Mouse (Mus musculus): ENCODE measurements around the gene Cox20. TPM values are rescaled to one million over a fixed set of nuclear protein-coding genes. Genes with fewer than 3 reads are reported as not detected.

Cox20 gene
- polyA plus RNA-seq, 1 experiment from 2014 or later: 88.5 TPM

DNA sequence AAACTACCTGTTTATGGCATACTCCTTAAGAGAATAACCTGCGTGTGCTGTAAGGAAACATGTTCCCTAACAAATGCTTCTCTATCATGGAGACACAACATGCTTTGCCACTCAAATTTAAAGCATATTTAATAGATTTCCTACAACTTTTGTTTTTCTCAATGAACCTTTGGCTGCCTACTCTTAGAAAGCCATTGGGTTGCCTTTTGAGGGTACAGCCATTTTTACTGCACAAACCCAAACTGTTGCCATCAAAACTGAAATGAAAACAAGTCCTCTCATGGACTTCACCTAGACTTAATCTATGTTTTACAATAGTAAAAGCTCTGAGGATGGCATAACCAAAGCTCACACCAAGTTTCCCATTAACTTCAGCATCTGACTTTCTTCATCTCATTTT is 5.6 kb downstream of the Cox20 start:
- H3K36me3 ChIP-seq: peaks cover 93% of the 10 kb centered on the region
- H3K27ac ChIP-seq: no peak overlapping the region
- 92% methylated on average over 1 of the region's 1 CpGs for WGBS
- no peak for DNase-seq (ENCODE audit: low spot score)
- H3K4me1 ChIP-seq: peaks cover 15% of the 10 kb centered on the region
- no peaks in the 10 kb centered on the region for H3K27me3 ChIP-seq (ENCODE audit: low read depth, poor library complexity, severe bottlenecking)
- H3K4me3 ChIP-seq: no peak overlapping the region
- H3K9me3 ChIP-seq (replicated peaks): no peaks in the 10 kb centered on the region

DNA sequence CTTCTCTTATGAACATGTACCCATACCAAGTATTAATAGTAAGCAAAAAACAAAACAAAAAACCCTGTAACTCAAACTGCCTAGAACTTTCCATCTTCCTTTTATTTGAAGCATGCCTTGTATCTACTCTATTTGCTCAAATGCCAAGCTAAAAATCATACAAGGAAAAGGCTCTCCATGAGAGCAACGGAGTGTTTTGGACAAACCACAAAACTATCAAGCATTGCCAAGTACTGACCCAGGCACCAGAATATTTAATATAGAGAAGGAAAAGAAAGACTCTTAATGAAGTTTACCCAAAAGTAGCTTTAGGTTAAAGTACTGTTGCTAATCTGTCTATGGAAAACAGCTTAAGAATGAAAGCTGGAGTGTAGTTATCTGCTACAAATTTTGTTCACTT is 7.4 kb downstream of the Cox20 start:
- 94% methylated on average over 1 of the region's 1 CpGs for WGBS
- Histone ChIP-seq H3K27me3 (ENCODE audit: low read depth, poor library complexity, severe bottlenecking) (no peaks in the 10 kb centered on the region), H3K9me3 (replicated peaks) (no peaks in the 10 kb centered on the region), H3K4me1 (peaks cover 1% of the 10 kb centered on the region), H3K36me3 (peaks cover 100% of the 10 kb centered on the region), H3K27ac (no peak overlapping the region), H3K4me3 (no peak overlapping the region)
- DNase-seq (ENCODE audit: low spot score): no peak

DNA sequence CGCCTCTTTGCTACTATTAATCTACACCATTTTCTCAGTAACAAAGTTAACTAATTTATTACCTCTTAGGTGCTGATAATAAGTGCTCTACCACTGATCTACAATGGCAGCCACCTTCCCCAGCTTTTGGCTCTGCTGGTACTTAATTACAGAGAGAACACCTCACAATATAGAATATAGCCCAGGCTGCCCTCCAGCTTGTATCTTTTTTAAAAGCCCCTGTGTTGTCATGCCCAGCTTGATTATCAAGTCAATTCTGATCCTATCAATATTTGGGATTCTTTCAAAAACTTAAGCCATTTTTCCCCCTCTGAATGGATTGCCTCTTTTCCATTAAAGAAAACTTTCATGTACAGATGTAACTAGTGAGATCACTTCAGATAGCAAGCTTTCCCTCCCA is 8.0 kb downstream of the Cox20 start:
- no peak overlapping the region for H3K4me3 ChIP-seq
- no peaks in the 10 kb centered on the region for H3K27me3 ChIP-seq (ENCODE audit: low read depth, poor library complexity, severe bottlenecking)
- 90% methylated on average over 1 of the region's 1 CpGs for WGBS
- no peaks in the 10 kb centered on the region for H3K9me3 ChIP-seq (replicated peaks)
- H3K36me3 ChIP-seq: peaks cover 100% of the 10 kb centered on the region
- no peaks in the 10 kb centered on the region for H3K4me1 ChIP-seq
- no peak for DNase-seq (ENCODE audit: low spot score)
- H3K27ac ChIP-seq: no peak overlapping the region

DNA sequence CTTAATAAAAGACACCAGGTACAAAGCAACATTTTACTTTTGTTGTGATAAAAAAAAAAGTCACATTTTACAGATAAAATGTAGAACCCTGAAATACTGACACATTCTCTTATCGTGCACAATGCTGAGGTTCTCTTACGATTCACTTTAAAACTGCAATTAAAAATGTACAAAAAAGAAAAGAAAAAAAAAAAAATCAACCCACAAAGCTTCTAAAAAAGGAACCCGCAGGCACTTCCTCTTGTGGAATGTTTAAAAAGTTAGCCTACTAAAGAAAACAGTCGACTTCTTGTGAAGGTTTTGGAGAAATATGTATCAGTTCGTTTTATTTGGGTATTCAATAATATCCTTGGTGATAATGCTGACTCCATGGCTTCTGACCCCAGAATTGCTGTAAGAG is 10.1 kb downstream of the Cox20 start:
- Histone ChIP-seq H3K36me3 (peaks cover 100% of the 10 kb centered on the region), H3K9me3 (replicated peaks) (no peaks in the 10 kb centered on the region), H3K4me1 (peaks cover 5% of the 10 kb centered on the region), H3K27ac (no peak overlapping the region), H3K4me3 (no peak overlapping the region), H3K27me3 (ENCODE audit: low read depth, poor library complexity, severe bottlenecking) (no peaks in the 10 kb centered on the region)
- WGBS: 90% methylated on average over 5 of the region's 5 CpGs
- no peak for DNase-seq (ENCODE audit: low spot score)

DNA sequence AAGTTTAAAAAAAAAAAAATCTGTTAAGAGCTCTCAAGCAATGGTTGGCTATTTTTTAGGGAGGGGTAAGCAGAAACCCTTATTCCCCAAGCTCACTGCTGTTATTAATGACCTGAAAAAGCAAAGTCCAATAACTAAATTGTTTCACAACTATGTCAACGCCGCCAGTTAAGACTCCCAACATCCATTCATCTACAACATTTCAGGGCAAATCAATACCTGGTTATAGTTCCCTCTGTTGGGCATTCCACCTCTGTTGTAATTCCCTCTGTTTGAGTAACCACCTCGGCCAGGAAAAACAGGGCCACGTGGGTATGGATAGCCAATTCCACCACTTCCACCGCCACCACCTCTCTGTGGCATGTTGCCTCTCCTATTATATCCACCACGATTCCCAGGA is 11.0 kb downstream of the Cox20 start:
- no peak overlapping the region for H3K4me3 ChIP-seq
- H3K4me1 ChIP-seq: peaks cover 10% of the 10 kb centered on the region
- H3K36me3 ChIP-seq: peaks cover 100% of the 10 kb centered on the region
- H3K27me3 ChIP-seq (ENCODE audit: low read depth, poor library complexity, severe bottlenecking): no peaks in the 10 kb centered on the region
- no peaks in the 10 kb centered on the region for H3K9me3 ChIP-seq (replicated peaks)
- no peak overlapping the region for H3K27ac ChIP-seq
- DNase-seq (ENCODE audit: low spot score): no peak
- 88% methylated on average over 6 of the region's 6 CpGs for WGBS

DNA sequence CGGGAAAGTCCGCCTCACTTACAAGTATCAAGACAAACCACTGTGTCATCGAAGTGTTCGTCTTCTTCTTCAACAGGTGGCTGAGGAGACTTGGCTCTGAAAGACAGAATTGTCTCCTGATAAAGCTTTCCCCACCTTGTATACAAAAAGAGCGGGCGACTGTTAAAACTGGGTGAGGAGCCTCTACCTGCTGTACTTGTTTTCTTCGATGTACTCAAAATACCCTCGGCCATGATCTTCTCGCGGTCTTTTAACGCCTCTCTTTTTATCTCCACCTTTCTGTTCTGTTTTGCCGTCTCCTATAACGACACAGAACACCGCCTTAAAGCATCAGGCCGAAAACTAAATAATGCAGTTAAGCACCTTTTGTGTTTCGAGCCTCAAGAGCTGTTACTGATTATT is 16.9 kb downstream of the Cox20 start:
- peak overlapping the region; percentile 100 for H3K4me3 ChIP-seq
- under 1% methylated on average over 16 of the region's 16 CpGs for WGBS
- H3K36me3 ChIP-seq: peaks cover 52% of the 10 kb centered on the region

DNA sequence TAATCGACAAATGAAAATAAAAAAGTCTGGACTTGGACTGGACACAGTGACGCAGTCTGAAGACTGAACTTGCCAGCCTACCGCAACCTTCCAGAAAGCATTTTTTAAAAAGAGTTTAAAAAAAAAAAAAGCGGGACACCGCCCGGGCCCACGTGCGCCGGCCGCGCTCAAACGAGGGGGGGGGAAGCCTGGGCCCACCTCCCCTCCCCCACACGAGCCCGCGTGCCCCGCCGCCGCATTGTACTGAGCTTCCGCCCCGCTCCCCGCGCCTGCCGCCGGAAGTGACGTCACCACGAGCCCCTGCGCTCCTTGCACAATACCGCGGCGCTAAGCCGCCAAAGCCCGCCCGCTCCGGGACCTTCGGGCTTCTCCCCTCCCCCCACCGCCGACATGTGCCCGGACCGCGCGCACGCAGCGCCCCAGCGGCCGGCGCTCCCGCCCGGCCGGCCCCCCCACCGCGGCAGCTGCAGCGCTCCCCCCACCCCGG is 17.4 kb downstream of the Cox20 start:
- H3K4me1 ChIP-seq: peaks cover 17% of the 10 kb centered on the region
- DNase-seq (ENCODE audit: low spot score): peak; percentile 99
- H3K27me3 ChIP-seq (ENCODE audit: low read depth, poor library complexity, severe bottlenecking): no peaks in the 10 kb centered on the region
- H3K27ac ChIP-seq: peak overlapping the region; percentile 100
- peak overlapping the region; percentile 100 for H3K4me3 ChIP-seq
- H3K9me3 ChIP-seq (replicated peaks): no peaks in the 10 kb centered on the region
- peaks cover 47% of the 10 kb centered on the region for H3K36me3 ChIP-seq
- under 1% methylated on average over 53 of the region's 53 CpGs for WGBS

More for the DNA sequence above, 16.9 kb downstream of the Cox20 start:
- H3K27ac ChIP-seq: peak overlapping the region; percentile 100
- peak; percentile 41 for DNase-seq (ENCODE audit: low spot score)
- peaks cover 17% of the 10 kb centered on the region for H3K4me1 ChIP-seq
- no peaks in the 10 kb centered on the region for H3K27me3 ChIP-seq (ENCODE audit: low read depth, poor library complexity, severe bottlenecking)
- H3K9me3 ChIP-seq (replicated peaks): no peaks in the 10 kb centered on the region

DNA sequence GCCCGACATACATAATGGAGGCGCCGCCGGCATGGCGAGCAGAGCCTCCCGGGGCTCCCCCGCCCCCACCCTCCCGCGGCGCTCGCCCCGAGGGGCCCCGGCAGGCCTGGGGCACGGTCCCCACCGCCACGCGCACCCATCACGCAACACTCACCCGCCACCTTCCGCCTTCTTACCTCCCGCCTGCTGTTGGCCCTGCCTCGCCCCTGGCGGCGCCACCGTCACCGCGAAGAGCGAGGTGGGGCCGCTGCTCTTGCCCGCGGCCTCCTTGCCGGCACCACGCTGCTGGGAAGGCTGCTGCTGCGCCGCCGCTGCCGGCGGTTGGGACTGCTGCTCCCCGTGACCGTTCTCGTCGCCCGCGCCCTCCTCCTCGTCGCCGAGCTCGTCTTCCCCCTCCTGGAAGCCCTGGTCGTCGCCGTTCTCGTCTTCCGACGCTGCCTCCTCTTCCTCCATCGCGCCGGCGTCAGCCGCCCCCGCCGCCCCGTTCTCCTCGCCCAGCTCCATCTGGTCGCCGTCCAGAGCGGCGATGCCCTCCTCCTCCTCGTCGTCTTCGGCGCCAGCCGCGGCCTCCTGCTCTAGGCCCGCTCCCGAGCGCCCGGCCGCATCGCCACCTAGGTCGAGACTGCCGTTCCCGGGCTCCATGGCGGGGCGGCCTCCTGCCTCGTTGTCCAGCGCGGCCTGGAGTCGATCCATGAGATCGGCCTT is 18.0 kb downstream of the Cox20 start:
- H3K9me3 ChIP-seq (replicated peaks): no peaks in the 10 kb centered on the region
- H3K36me3 ChIP-seq: peaks cover 41% of the 10 kb centered on the region
- DNase-seq (ENCODE audit: low spot score): no peak
- no peaks in the 10 kb centered on the region for H3K27me3 ChIP-seq (ENCODE audit: low read depth, poor library complexity, severe bottlenecking)
- H3K4me3 ChIP-seq: peak overlapping the region; percentile 100
- peaks cover 17% of the 10 kb centered on the region for H3K4me1 ChIP-seq
- H3K27ac ChIP-seq: peak overlapping the region; percentile 100
- WGBS: under 1% methylated on average over 88 of the region's 89 CpGs

DNA sequence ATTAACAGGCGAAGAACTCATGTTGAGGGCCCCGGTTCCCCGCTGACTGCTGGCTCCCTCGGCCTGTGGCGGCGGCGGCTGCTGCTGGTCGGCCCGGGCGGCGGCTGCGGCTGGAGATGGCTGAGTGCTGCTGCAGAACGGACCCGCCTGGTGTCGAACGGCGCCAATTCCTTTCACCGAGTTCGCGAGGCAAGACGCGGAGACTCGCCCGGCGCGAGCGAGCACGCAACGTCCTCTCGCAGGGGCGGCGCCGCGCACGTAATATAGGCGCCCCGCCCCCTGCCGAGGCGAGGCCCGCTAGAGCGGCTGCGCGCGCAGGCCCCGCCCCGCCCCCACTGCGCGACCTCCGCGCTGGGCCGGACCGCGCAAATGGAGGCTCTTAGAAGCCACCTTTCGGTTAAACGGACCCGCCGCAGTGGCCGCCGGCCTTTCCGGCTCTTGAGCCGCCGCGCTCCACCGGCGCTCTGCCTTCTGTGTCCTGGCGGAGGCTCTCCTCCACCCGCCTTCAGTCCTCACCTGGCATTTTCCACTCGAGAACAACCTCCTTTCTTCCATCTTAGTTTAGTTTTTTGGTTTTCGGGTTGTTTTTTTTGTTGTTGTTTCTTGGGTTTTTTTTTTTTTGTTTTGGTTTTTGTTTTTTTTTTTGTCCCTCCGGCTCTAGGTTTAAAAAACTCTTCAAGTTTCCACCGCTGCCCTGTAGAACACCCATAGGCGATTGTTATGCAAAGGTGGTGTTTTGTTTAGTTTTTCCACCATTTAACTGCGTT is 18.8 kb downstream of the Cox20 start, which contains the start of gene Hnrnpu:
Gene Hnrnpu, minus strand, starts transcription at position 247 of the 767 bp plus-strand sequence.
- Histone ChIP-seq H3K36me3 (peaks cover 33% of the 10 kb centered on the region), H3K27me3 (ENCODE audit: low read depth, poor library complexity, severe bottlenecking) (no peaks in the 10 kb centered on the region), H3K4me3 (peak within 1 kb of the TSS; percentile 100), H3K27ac (peak within 1 kb of the TSS; percentile 100), H3K4me1 (peaks cover 14% of the 10 kb centered on the region), H3K9me3 (replicated peaks) (no peaks in the 10 kb centered on the region)
- WGBS: under 1% methylated on average over 67 of the region's 73 CpGs
- DNase-seq (ENCODE audit: low spot score): peak; percentile 98

DNA sequence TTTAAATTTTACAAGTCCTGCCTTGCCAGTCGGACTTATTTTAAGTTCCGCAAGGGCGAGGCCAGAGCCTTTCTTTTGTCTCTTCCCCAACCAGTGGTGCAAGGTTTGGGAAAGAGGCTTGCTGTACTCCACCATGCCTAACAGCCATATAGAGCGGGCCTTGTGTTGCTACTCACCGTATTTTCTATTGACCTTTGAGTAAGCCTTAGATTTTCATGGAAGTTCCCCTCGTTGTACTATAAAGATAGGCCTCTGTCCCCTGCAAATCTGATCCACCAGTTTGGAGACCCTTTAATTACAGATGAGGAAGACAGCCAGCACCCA is 19.4 kb downstream of the Cox20 start:
- Histone ChIP-seq H3K36me3 (peaks cover 28% of the 10 kb centered on the region), H3K4me3 (peak overlapping the region; percentile 100)
- DNase-seq (ENCODE audit: low spot score): peak; percentile 52

DNA sequence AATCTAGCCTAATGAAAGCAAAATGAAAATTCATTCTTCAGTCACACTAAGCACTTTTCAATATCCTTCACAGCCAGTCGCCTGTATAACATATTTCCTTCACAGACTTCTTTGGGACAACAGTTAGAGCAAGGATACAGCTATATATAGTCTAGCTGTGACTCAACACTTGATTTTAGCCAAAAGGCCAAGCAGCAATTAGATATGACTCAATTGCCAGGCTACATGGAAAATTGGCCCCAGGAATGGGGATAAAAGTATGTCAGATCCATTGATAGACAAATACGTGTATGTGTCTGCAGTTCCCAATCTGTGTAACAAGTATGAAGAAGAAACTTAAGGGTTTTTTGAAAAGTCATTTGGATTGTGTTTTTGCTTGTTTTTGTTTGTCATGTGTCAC is 21.3 kb downstream of the Cox20 start:
- 90% methylated on average over 2 of the region's 2 CpGs for WGBS
- H3K27ac ChIP-seq: no peak overlapping the region
- no peak overlapping the region for H3K4me3 ChIP-seq
- H3K27me3 ChIP-seq (ENCODE audit: low read depth, poor library complexity, severe bottlenecking): no peaks in the 10 kb centered on the region
- no peak for DNase-seq (ENCODE audit: low spot score)
- peaks cover 5% of the 10 kb centered on the region; the same call in 1 of the 2 replicates for H3K4me1 ChIP-seq
- H3K9me3 ChIP-seq (replicated peaks): no peaks in the 10 kb centered on the region
- H3K36me3 ChIP-seq: peaks cover 8% of the 10 kb centered on the region

More for the DNA sequence above, 19.4 kb downstream of the Cox20 start:
- Histone ChIP-seq H3K27me3 (ENCODE audit: low read depth, poor library complexity, severe bottlenecking) (no peaks in the 10 kb centered on the region), H3K9me3 (replicated peaks) (no peaks in the 10 kb centered on the region), H3K4me1 (peaks cover 14% of the 10 kb centered on the region), H3K27ac (peak overlapping the region; percentile 100)
- 8% methylated on average over 6 of the region's 6 CpGs for WGBS

DNA sequence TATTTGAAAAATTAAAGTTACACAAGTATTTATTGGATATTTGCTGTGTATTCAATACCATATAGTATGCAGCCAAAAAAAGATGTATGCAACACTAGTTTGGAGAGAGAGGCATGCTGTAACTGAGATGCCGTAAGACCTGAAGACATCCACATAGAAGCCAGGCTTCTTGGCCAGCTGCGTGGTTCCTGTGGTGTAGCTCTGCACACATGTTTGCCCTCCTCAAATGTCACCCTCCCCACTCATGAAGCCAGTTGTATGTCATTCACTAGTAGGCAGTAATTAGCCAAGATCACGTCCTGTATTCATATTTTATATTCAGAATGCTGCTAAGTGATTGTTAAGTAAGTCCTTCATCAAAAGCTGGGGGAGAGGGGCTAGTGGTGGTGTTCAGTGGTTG is 22.5 kb downstream of the Cox20 start:
- H3K27me3 ChIP-seq (ENCODE audit: low read depth, poor library complexity, severe bottlenecking): no peaks in the 10 kb centered on the region
- peaks cover 5% of the 10 kb centered on the region; the same call in 1 of the 2 replicates for H3K4me1 ChIP-seq
- no peak overlapping the region for H3K27ac ChIP-seq
- DNase-seq (ENCODE audit: low spot score): no peak
- H3K9me3 ChIP-seq (replicated peaks): no peaks in the 10 kb centered on the region
- no peaks in the 10 kb centered on the region for H3K36me3 ChIP-seq
- no peak overlapping the region for H3K4me3 ChIP-seq
- 88% methylated on average over 3 of the region's 3 CpGs for WGBS

DNA sequence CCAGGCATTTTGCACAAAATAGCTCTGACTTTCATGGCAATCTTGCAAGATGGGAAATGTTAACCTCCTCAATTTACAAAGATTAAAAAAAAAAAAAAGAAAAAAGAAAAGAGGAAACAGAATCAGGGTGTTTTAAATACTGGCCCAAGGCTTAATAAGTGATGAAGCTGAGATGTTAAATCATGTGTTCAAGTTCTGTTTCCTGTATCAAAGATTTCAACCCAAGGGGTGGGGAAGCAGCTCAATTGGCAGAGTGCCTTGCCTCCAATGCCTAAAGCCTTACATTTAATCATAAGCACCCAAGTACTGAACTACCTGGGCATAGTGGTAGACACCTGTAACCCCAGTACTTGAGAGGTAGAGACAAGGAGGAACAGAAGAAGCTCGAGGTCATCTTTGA is 23.1 kb downstream of the Cox20 start:
- Histone ChIP-seq H3K9me3 (replicated peaks) (no peaks in the 10 kb centered on the region), H3K4me1 (peaks cover 5% of the 10 kb centered on the region; the same call in 1 of the 2 replicates), H3K4me3 (no peak overlapping the region), H3K27me3 (ENCODE audit: low read depth, poor library complexity, severe bottlenecking) (no peaks in the 10 kb centered on the region), H3K36me3 (no peaks in the 10 kb centered on the region), H3K27ac (no peak overlapping the region)
- 82% methylated on average over 1 of the region's 1 CpGs for WGBS
- DNase-seq (ENCODE audit: low spot score): no peak

All from limb, embryonic 10.5 days (tissue).